Mouse (Mus musculus) adrenal gland, adult (tissue): ENCODE data around the gene Man2b2.

Experiments
- DNase-seq, 2 experiments: peaks; one replicate each; pipeline ENCODE4 v3.0.0; 2022 to 2023; ENCODE audit warnings: low spot score in 1 of 2; ENCODE audit not compliant: inconsistent age in 2 of 2

Gene Man2b2

DNA sequence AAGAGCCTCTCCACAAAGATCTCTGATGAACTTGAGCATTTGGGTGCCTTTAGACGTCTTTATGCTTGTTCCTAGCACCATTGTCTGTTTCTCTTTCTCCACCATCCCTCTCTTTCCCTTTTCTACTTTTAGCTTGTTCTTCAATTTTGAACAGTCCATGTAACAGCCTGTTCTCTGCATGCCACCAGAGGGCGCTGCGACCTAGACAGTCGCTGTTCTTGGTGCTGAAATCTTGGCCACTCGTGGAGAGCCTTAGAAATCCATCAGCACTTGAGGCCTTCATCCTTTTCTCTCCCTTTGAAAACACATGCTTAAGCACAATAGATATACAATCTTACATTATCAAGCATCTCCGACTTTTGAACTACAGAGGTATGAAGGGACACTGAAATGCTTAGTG lies 5.5 kb upstream of the Man2b2 start:
- DNase-seq: peak; percentile 61 to 88

DNA sequence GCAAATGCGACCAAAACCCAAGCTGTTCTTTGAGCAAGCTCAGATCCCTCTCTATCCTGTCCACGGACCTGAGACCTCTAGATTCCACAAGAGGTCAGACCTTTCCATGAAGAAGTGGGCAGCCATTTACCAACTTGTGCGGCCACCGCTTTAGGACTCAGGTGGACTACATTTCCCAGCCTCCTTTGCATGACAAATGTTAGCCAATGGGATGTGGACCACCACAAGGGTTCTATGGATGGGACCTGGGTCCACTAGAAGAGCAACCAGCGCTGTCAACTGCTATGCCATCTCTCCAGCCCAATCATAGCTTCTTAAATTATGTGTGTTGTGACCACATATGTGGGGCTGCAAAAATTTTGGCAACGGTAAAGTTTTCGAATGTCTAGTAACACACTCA lies 819 bp upstream of the Man2b2 start:
- peak; percentile 34 to 53 for DNase-seq

DNA sequence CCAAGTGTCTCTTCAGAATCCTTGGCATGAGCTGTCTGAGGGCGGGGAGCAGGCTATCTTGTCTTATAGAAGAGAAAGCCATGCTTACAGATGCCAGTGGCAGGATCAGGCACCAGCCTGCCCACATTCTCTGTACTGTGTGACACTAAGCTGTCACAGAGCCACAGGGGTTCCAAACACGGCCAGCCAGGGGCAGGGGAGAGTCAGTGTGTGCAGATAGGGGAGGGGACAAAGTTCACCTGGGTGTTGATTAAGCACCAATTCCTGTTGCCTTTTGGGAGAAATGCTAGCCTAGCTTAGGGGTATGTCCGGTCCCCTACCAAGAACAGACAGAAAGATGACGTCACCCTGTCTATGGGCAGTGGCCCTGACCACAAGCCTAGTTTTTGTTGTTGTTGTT lies 1.4 kb downstream of the Man2b2 start:
- no peak for DNase-seq

DNA sequence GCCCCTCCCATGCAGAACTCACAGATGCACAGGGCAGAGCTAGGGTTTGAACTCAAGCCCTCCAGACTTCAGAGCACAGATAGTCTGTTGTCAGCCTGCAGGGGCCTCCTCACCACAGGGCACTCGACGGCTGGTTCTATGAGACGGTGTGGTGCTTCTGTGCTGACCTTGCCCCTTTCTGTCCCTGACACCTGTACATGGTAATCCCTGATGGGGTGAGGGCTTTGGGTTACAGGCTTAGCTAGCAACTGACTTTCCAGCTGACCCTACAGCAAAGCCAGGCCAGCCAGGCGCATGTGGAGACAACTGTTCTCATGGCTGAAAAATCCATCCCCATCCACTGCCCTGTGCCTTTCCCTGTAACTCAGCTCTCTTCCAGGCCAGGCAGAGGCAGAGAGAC lies 7.5 kb downstream of the Man2b2 start:
- DNase-seq: no peak

DNA sequence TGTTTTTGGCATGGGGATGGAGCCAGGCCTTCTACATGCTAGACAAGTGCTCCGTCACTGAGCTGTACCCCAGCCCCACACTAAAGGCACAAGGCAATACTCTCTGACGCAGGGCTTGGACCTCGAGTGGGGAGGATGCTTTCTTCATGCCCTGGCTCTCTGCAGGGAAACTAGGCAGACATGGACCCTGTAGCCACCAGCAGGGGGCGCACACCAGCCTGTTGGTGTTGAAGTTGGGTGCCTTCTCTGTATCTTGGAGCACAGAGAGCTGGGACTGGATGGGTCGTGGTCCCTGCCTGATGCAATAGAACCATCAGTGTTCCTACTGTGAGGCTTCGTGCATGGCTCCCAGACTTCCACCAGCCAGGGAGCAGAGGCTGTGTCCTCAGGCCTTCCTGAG lies 10.3 kb downstream of the Man2b2 start:
- DNase-seq: peak; percentile 50 to 76

DNA sequence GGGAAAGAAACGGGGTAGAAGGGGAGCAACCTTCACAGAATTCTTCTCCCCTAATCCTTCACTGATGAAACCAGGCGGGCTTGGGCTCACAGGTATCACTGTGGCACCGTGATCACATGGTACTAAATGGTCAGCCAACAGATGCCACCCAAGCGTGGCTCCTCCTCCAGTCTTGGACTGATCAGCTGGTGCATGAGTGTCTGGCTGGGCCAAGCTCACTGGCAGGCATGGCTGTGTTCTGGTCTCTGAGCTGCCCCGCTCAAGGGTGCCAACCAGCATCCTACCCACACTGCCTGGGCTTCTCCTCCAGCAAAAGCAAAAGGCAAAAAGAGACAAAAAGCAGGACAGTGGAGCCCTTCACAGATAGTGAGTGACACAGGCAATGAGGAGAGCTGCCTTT lies 10.7 kb downstream of the Man2b2 start:
- DNase-seq: no peak

DNA sequence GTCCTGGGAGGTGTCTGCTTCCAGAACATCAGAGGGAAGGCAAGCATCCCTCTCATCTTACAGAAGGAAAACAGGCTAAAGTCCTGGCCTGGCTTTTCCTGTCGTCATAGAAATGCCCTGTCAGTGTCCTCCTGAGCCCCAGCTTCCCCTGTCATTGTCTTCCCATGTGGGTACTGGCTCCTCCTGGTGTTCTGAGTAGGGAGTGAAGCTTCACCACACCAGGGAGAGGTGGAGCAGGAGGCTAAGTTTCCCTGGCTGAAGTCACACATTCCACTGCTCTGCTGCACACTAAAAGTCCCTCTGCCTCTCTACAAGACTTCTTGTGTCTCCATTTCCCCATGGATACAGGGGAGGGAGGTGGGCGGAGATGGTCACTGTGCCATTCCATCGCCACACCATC lies 12.7 kb downstream of the Man2b2 start:
- no peak for DNase-seq

DNA sequence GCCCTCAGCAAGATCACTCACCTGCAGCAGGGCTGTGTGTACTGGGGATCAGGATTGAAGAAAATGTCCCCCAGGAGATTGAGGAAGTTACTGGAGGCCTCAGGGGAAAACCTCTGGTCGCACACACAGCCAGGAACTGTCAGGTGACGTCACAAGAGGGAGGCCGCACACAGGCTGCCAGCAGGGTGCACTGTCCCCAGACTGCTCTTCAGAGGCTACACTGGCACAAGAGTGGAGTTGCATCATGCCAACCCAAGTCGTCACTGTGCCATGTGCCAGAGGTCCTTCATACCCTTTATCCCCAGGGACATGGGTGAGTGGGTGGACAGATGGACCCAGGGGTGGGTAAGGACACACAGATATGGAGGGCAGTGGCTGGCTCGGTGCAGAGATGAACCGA lies 15.9 kb downstream of the Man2b2 start:
- peak in 1 of 2 experiments; percentile 54 for DNase-seq

DNA sequence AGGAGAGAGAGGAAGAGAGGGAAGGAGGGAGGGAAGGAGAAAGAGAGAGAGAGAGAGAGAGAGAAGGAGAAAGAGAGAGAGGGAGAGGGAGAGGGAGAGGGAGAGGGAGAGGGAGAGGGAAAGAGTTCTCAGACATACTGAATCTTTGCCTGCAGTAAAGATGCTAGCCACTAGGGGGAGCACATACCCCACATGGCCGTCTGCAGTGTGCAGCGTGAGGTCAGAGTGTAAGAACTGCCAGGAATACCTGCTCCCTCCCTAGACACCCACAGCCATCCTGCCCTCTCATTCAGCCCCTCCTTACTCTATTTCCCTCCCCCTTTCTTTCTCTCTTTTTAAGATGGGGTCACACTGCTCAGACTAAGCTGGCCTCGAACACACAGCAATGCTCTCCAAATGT lies 19.0 kb downstream of the Man2b2 start:
- peak; percentile 59 to 85 for DNase-seq

DNA sequence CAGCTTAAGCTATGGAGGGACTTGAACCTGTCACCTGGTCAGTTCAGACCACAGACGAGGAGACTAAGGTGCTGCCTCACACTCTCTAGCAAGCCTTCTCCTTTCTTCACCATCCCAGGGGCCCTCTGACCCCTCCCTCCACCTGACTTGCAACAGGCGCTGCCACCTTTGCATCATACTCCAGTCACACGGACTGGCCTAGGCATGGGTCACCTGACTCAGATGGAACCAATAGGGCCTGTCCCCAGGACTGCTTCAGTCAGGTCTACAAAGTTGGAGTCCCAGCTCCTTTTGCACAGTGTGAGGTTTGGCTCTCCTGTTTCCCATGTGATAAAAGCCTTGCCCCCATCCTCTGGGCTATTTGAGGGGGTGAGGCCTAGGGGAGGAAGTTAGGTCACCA lies 19.8 kb downstream of the Man2b2 start:
- DNase-seq: no peak

DNA sequence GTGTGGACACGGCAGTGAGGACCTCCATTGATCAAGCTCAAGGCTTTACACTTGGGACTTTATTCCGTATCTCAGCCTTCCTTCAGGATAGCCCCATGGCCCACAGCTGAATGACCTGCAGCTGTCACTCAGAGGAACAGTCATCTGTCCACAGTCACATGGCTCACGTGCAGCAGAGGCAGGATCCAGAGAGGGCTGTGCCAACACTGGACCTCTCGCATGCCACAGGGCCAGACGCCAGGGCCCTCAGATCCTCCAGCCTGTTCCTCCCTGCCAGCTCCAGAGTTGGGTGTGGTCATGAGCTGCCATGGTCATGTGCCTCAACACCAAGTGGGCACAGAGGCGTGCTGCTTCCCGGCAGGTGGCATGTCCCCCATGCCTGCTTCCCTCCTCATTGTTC lies 21.3 kb downstream of the Man2b2 start:
- no peak for DNase-seq

DNA sequence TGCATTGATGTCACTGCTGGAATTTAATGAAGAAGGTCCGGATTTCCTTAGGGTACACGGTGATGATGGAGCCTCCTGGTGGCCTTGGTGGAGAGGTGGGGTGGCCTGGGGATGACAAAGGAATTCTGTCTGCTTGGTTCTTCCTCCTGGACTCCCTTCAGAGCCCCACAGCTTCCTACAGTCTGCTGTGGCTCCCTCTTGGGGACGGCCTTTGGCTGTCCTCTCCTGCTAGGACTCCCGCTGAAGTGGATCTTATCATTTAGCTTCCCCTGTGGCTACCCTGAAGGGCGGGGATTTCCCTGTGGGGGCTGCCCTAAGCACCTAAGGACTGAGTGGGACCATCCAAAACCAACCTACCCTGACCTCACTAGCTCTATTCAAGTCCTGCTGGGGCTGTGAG lies 23.3 kb downstream of the Man2b2 start:
- DNase-seq: no peak

DNA sequence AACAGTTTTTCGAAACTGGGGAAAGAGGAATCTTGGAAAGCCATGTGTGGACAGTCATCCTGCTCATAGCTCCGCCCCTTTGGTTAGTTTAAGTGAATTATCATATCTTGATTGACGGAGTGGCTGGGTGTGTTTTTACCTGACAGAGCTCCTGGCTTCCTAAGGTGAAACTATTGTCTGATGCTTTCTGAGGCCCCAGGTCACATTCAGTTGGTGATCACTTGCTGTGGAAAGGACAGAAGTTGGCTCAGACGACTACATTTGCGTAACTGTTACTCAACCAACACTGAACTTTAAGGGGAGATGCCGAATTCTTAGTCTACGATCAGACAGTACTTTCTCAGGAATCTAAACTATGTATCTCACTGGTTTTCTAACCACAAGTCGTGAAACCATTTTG lies 33.2 kb downstream of the Man2b2 start:
- DNase-seq: peak in 1 of 2 experiments; percentile 62

DNA sequence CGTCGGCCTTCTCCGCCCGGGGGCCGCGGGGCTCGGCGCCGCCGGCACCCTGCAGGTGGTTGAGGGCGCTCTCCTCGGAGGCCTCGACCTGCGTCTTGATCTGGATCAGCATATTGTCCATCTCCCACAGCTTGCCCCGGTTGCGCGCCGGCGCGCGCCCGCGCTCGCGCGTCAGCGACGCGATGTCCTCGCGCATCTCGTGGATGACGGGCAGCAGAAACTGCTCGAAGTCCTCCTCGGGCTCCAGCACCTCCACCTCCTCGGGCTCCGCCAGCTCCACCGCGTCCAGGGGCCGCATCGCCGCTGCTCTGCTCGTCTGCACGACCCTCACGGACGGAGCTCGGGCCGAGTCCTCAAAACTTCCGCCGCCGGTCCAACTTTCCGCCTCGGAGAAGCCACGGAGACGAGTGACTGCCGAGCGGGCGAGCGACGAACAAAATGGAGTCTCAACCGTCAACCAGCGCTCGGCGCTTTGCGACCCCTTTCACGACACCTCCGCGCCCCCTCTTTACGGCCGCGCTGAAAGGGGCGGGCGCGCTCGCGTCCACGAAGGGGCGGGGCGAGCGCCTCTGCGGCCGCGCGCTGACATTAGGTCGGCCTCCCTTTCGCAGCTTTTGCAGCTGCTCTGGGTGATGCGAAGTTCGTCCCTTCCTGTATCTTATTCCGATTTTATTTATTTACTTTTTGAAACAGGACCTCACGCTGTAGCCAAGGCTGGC lies 34.0 kb downstream of the Man2b2 start, which contains the start of gene Mrfap1:
Mrfap1 (minus strand) TSS at position 477 of the 719 bp plus-strand sequence.
- peak; percentile 96 to 98 for DNase-seq

DNA sequence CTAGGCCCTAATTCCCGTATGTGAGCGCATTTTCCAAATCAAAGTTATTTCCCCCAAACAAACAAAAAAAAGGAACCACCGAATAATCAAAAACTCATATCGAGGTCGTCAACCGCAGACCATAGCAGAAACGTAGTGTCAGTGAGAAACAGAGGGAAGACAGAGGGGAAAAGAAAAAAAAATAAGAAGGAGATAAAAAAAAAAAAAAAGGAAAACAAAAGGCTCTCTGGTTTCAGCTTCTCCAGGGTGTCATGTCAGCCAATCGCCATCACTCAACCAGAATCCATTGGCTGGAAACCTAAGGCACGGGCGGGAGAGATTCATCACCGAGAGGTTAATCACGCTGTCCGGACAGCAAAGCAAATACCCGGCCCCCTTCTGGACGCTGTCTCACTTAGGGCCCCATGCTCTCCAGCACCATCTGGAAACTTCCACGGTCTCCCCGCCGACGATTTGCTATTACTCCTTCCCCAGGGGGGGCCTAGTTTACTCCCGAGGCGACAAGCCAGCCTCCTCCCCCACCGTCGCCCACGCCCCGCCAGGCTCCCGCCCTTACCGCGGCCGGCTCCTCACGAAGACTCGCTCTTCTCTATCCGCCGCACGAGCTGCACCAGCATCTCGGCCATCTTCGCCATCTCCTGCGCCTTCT lies 34.7 kb downstream of the Man2b2 start:
- DNase-seq: peak; percentile 83 to 93

DNA sequence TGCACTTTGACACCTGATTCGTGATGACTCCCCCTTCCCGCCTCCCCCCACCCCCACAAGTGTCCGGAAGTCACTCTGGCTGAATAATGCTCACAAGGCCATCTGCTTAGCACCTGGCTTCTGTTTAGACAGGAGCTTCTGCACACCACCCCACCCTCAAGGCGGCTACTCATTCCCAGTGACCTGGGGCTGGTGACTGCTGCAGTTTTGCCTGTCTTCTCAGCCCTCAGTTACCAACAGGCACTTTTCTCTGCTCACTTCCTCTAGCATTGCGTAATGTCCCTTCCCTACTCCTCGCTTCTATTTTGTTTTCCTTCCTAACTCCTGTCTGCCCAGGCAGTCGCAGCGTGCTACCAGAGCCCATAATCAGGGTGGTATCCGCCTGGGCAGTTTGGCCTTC lies 38.6 kb downstream of the Man2b2 start:
- no peak for DNase-seq

DNA sequence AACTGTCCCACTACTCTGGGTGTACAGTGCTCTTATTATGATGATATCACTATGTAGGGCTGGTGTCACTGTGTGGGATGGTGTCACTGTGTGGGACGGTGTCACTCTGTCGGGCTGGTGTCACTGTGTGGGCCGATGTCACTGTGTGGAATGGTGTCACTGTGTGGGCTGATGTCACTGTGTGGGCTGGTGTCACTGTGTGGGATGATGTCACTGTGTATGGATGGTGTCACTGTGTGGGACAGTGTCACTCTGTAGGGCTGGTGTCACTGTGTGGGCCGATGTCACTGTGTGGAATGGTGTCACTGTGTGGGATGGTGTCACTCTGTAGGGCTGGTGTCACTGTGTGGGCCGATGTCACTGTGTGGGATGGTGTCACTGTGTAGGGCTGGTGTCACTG lies 44.4 kb downstream of the Man2b2 start:
- no peak for DNase-seq

DNA sequence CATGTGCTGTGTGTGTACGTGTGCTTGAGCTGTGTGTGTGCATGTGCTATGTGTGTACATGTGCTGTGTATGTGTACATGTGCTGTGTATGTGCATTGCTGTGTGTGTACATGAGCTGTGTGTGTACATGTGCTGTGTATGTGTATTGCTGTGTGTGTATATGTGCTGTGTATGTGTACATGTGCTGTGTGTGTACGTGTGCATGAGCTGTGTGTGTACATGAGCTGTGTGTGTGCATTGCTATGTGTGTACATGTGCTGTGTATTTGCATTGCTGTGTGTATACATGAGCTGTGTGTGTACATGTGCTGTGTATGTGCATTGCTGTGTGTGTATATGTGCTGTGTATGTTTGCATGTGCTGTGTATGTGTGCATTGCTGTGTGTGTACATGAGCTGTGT lies 50.9 kb downstream of the Man2b2 start:
- DNase-seq: no peak

DNA sequence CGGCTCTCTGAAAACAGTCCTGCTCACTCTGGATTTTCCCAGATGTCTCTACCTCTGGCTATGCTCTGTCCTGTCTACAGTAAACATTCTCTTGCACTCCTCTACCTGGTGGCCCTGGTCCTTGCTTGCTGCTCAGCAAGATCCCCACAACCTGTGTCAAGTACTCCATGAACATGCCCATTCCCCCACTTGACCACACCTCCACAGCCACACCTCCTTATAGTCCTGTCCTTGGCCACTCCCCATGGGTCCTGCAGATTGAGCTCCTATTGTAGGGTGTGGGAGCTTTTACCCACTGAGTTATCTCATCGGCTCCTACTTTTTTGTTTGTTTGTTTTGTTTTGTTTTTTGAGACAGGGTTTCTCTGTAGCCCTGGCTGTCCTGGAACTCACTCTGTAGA lies 51.6 kb downstream of the Man2b2 start:
- DNase-seq: peak in 1 of 2 experiments; percentile 25

DNA sequence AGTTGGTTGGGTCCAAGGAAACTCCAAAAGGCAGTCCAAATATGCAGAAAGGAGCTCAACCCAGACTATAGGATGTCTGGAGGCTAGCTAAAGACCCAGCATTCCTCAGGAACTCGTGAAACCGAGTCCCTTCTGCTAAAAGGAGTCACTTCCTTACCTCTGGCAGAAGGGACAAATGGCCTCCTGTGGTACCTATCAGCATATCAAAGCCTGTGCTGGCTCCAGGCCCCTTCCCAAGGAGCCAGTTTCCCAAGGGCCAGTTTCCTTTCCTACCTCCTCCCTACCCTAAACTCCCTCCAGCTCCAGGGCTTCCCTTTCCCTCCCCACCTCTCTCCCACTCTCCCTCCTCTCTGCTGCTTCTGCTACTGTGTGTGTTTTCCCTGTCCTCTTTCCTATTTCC lies 53.3 kb downstream of the Man2b2 start:
- no peak for DNase-seq

DNA sequence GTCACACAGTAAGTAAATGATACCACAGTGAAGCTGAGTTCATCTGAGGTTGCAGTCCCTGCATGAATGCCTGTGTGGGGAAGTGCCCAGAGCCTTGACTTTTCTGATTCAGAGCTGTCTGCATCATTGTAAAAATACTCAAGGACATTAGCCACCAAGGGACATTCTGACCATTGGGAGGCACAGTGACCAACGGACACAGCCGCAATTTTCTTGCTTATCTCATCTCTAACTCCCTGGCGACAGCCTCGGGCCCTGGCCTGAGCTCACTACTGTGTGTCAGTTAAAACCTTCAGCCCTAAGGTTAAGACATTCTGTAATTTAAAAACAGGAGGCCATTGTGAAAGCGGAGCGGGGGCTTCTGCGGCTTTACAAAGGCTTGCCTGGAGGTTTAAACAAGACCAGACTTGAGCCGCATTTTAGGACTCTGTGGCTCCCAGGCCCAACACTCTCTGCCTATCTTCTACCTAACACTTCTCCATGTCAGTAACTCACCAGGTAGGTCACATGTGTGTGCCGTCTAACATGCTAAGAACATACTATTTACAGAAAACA lies 54.4 kb downstream of the Man2b2 start:
- peak; percentile 90 to 94 for DNase-seq

DNA sequence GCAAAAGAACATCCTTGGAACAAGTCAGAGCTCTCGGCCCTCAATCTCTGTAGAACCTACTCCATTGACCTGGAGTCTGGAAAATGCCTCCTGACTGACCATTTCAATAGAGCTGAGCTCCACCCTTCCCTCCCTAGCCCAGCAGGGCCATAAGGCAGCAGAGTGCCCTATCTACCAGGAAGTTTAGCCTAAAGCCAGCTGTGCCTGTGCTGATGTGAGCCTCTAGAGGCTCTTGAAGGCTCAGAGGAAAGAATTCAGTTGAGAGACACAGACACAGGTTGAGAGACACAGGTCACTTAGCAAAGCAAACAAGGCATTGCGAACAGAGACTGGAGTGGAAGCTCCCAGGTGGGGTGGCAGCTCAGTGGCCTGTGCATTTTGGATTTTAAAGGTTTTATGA lies 55.1 kb downstream of the Man2b2 start:
- peak in 1 of 2 experiments; percentile 64 for DNase-seq
